ENCODE assay signal across 8 mouse cellular contexts in genomic region chr11:51262342-51263285, GRCm38 (mm10). TPM values are rescaled to one million over a fixed set of nuclear protein-coding genes. Genes with fewer than 3 reads are reported as not detected.
DNase-seq lines count a peak whose midpoint lies in the region; ATAC-seq and TF ChIP-seq lines count a peak whose summit lies in the region.

BC049762 (minus strand) TSS chr11:51263046.

- TF ChIP-seq CTCF in liver, embryonic 14.5 days (IDR thresholded peaks at IDR 0.05; ENCODE audit: low read depth): peak; percentile 69
- TF ChIP-seq CTCF in stomach, postnatal 0 days (IDR thresholded peaks at IDR 0.05; ENCODE audit: low read depth): peak; percentile 62

- WGBS in forebrain, embryonic 10.5 days: 10% methylated on average over 57 of the region's 57 CpGs
- 7% methylated on average over 57 of the region's 57 CpGs for WGBS in heart, embryonic 15.5 days
- WGBS in liver, embryonic 14.5 days (ENCODE audit: insufficient replicate concordance): 5% methylated on average over 57 of the region's 57 CpGs
- 9% methylated on average over 57 of the region's 57 CpGs for WGBS in neural tube, embryonic 11.5 days
- WGBS in stomach, postnatal 0 days: 8% methylated on average over 57 of the region's 57 CpGs

- no peaks in the 10 kb centered on the region for H3K9me3 ChIP-seq in forebrain, embryonic 10.5 days
- H3K9me3 ChIP-seq in heart, embryonic 15.5 days (replicated peaks): no peaks in the 10 kb centered on the region
- no peaks in the 10 kb centered on the region for H3K9me3 ChIP-seq in liver, embryonic 14.5 days (ENCODE audit: control insufficient read depth, low read length)
- H3K9me3 ChIP-seq in neural tube, embryonic 11.5 days (ENCODE audit: control insufficient read depth, low read length): no peaks in the 10 kb centered on the region
- H3K9me3 ChIP-seq in stomach, postnatal 0 days (ENCODE audit: control insufficient read depth, low read length): no peaks in the 10 kb centered on the region

- ATAC-seq in heart, embryonic 15.5 days (replicated peaks; ENCODE audit: insufficient number of reproducible peaks, insufficient read depth, low FRiP score, low read depth): peak; percentile 98
- ATAC-seq in liver, embryonic 14.5 days (ENCODE audit: insufficient read depth): peak; percentile 97
- peak; percentile 95 for ATAC-seq in neural tube, embryonic 11.5 days (ENCODE audit: insufficient read depth, low FRiP score, low TSS enrichment)
- ATAC-seq in stomach, postnatal 0 days (ENCODE audit: low FRiP score, low TSS enrichment): peak; percentile 97

- H3K9ac ChIP-seq in heart, embryonic 15.5 days: peak within 1 kb of the TSS; percentile 95
- peak within 1 kb of the TSS; percentile 92 for H3K9ac ChIP-seq in liver, embryonic 14.5 days (replicated peaks)
- H3K9ac ChIP-seq in neural tube, embryonic 11.5 days (ENCODE audit: low read length): peak within 1 kb of the TSS; percentile 97
- H3K9ac ChIP-seq in stomach, postnatal 0 days (ENCODE audit: low read length): peak within 1 kb of the TSS; percentile 98

- peak; percentile 99 for DNase-seq in CD8-positive naive resting alpha-beta T cell, adult 2 months (ENCODE audit: low read depth in 2 of 2, low spot score in 2 of 2)
- DNase-seq in c-Kit-positive CD71-negative TER-119-negative erythroid progenitor cells, embryonic 14.5 days (ENCODE audit: low read depth): peak; percentile 97
- peak; percentile 98 for DNase-seq in forebrain, embryonic 10.5 days (ENCODE audit: extremely low spot score, low spot score)
- DNase-seq in kidney, postnatal 25 days: peak; percentile 99
- DNase-seq in liver, embryonic 14.5 days (ENCODE audit: low read depth in 3 of 3, low spot score in 3 of 3): peak; percentile 96 to 98 (median 97)
- peak; percentile 99 for DNase-seq in neural tube, embryonic 11.5 days (ENCODE audit: low spot score)
- DNase-seq in stomach, postnatal 0 days (ENCODE audit: low spot score): peak; percentile 99

- no peaks in the 10 kb centered on the region for H3K27me3 ChIP-seq in forebrain, embryonic 10.5 days (ENCODE audit: poor library complexity, severe bottlenecking)
- H3K27me3 ChIP-seq in heart, embryonic 15.5 days: peaks cover 3% of the 10 kb centered on the region; the same call in 1 of the 2 replicates
- H3K27me3 ChIP-seq in liver, embryonic 14.5 days (ENCODE audit: control insufficient read depth, insufficient read depth, low read length): no peaks in the 10 kb centered on the region; the same call in 1 of the 2 replicates
- H3K27me3 ChIP-seq in neural tube, embryonic 11.5 days (ENCODE audit: control insufficient read depth, insufficient read depth, low read length): no peaks in the 10 kb centered on the region
- H3K27me3 ChIP-seq in stomach, postnatal 0 days (ENCODE audit: control insufficient read depth, insufficient read depth, low read length): no peaks in the 10 kb centered on the region

- peaks cover 33% of the 10 kb centered on the region for H3K4me1 ChIP-seq in forebrain, embryonic 10.5 days
- peaks cover 31% of the 10 kb centered on the region for H3K4me1 ChIP-seq in heart, embryonic 15.5 days (replicated peaks)
- peaks cover 17 to 24% of the 10 kb centered on the region in 2 experiments for H3K4me1 ChIP-seq in liver, embryonic 14.5 days (replicated peaks; ENCODE audit: control insufficient read depth in 2 of 2, insufficient read depth in 2 of 2, low read length in 1 of 2)
- H3K4me1 ChIP-seq in neural tube, embryonic 11.5 days (ENCODE audit: control insufficient read depth, insufficient read depth, low read length): peaks cover 6% of the 10 kb centered on the region
- peaks cover 5% of the 10 kb centered on the region for H3K4me1 ChIP-seq in stomach, postnatal 0 days (replicated peaks; ENCODE audit: control insufficient read depth, insufficient read depth)

- peaks cover 13% of the 10 kb centered on the region for H3K36me3 ChIP-seq in forebrain, embryonic 10.5 days (replicated peaks)
- peaks cover 7% of the 10 kb centered on the region; the same call in 1 of the 2 replicates for H3K36me3 ChIP-seq in heart, embryonic 15.5 days
- peaks cover 14% of the 10 kb centered on the region for H3K36me3 ChIP-seq in liver, embryonic 14.5 days (replicated peaks; ENCODE audit: control insufficient read depth, insufficient read depth, low read depth)
- H3K36me3 ChIP-seq in neural tube, embryonic 11.5 days (ENCODE audit: control insufficient read depth, insufficient read depth, low read length): no peaks in the 10 kb centered on the region; the same call in 1 of the 2 replicates
- no peaks in the 10 kb centered on the region; the same call in 1 of the 2 replicates for H3K36me3 ChIP-seq in stomach, postnatal 0 days (ENCODE audit: control insufficient read depth, insufficient read depth, low read length)

- H3K27ac ChIP-seq in forebrain, embryonic 10.5 days: peak within 1 kb of the TSS; percentile 99
- peak within 1 kb of the TSS; percentile 98 for H3K27ac ChIP-seq in heart, embryonic 15.5 days
- H3K27ac ChIP-seq in liver, embryonic 14.5 days: peak within 1 kb of the TSS; percentile 95
- H3K27ac ChIP-seq in neural tube, embryonic 11.5 days (ENCODE audit: low read depth, low read length): peak within 1 kb of the TSS; percentile 87
- H3K27ac ChIP-seq in stomach, postnatal 0 days (replicated peaks): peak within 1 kb of the TSS; percentile 98

- TF ChIP-seq EP300 in liver, embryonic 14.5 days (IDR thresholded peaks at IDR 0.05; ENCODE audit: low read depth): no peak
- no peak for TF ChIP-seq EP300 in stomach, postnatal 0 days (optimal IDR thresholded peaks at IDR 0.05)

- H3K4me3 ChIP-seq in forebrain, embryonic 10.5 days: peak within 1 kb of the TSS; percentile 80
- H3K4me3 ChIP-seq in heart, embryonic 15.5 days: peak within 1 kb of the TSS; percentile 84
- H3K4me3 ChIP-seq in liver, embryonic 14.5 days (ENCODE audit: insufficient read depth in 1 of 2, low read depth in 2 of 2, low read length in 2 of 2): peak within 1 kb of the TSS; percentile 76 to 80
- peak within 1 kb of the TSS; percentile 74 for H3K4me3 ChIP-seq in neural tube, embryonic 11.5 days (ENCODE audit: low read depth, low read length)
- H3K4me3 ChIP-seq in stomach, postnatal 0 days (ENCODE audit: low read depth, low read length): peak within 1 kb of the TSS; percentile 93

- H3K4me2 ChIP-seq in heart, embryonic 15.5 days: peak within 1 kb of the TSS; percentile 85
- peak within 1 kb of the TSS; percentile 99 for H3K4me2 ChIP-seq in liver, embryonic 14.5 days (ENCODE audit: low read depth)
- peak within 1 kb of the TSS; percentile 74 for H3K4me2 ChIP-seq in neural tube, embryonic 11.5 days (ENCODE audit: low read depth)
- peak within 1 kb of the TSS; percentile 60 for H3K4me2 ChIP-seq in stomach, postnatal 0 days (replicated peaks; ENCODE audit: low read depth)

RNA-seq across cellular contexts. Expression of gene BC049762, which starts in this region (rescaled TPM):
- 0.49 and 1.3 TPM in 2 replicates for polyA plus RNA-seq in forebrain, embryonic 10.5 days (2016; fragmentation: Nextera tagmentation; extraction: Ambion mirVana)
- 0.19 and 0.24 TPM in 2 replicates for polyA plus RNA-seq in heart, embryonic 15.5 days (2015; fragmentation: Nextera tagmentation; extraction: Ambion mirVana)
- polyA plus RNA-seq in liver, embryonic 14.5 days (2012; rRNA removed): 0.18 and 0.38 TPM in 2 replicates
- polyA plus RNA-seq in liver, embryonic 14.5 days (2014; fragmentation: Nextera tagmentation; extraction: Ambion mirVana): 0.57 and 0.63 TPM in 2 replicates
- 0.45 and 1.4 TPM in 2 replicates for polyA plus RNA-seq in neural tube, embryonic 11.5 days (2014; fragmentation: Nextera tagmentation; extraction: Ambion mirVana)
- polyA plus RNA-seq in stomach, postnatal 0 days (2015; fragmentation: Nextera tagmentation; extraction: Ambion mirVana): 0.17 and 0.25 TPM in 2 replicates

Comparison
In these comparisons a context has a peak if more than half of its experiments do, and no peak if none do; other contexts are left out.
1. Peak in every context shown above with its lines: DNase-seq, ATAC-seq, H3K4me3 ChIP-seq and H3K27ac ChIP-seq.
2. Peak in ATAC-seq, H3K4me3 ChIP-seq, H3K27ac ChIP-seq, H3K9ac ChIP-seq and H3K4me2 ChIP-seq in heart, embryonic 15.5 days; RNA of the gene not detected or under 1 TPM.
3. Peak in DNase-seq, ATAC-seq, H3K4me3 ChIP-seq, H3K27ac ChIP-seq, H3K9ac ChIP-seq and H3K4me2 ChIP-seq in liver, embryonic 14.5 days; RNA of the gene not detected or under 1 TPM.
4. Peak in DNase-seq, ATAC-seq, H3K4me3 ChIP-seq, H3K27ac ChIP-seq, H3K9ac ChIP-seq and H3K4me2 ChIP-seq in stomach, postnatal 0 days; RNA of the gene not detected or under 1 TPM.